Mouse (Mus musculus) myocyte (in vitro differentiated cells): Measurements from ENCODE around the gene Usp7.

Source experiments
- CEBPB ChIP-seq: IDR thresholded peaks from 2 replicates; pipeline ENCODE4 v1.6.1; 2011; ENCODE audit warnings: mild to moderate bottlenecking, moderate library complexity; ENCODE audit not compliant: poor library complexity, insufficient read depth, severe bottlenecking
- E2F4 ChIP-seq: IDR thresholded peaks from one replicate; pipeline ENCODE4 v1.6.1; 2011; ENCODE audit warnings: mild to moderate bottlenecking, control low read depth, moderate library complexity; ENCODE audit not compliant: insufficient read depth
- MAX ChIP-seq: IDR thresholded peaks from one replicate; pipeline ENCODE4 v1.6.1; 2011; ENCODE audit warnings: low read depth, mild to moderate bottlenecking, control low read depth
- MYOD1 ChIP-seq, 3 experiments: IDR thresholded peaks; one replicate each; pipeline ENCODE4 v1.6.1; 2011; ENCODE audit warnings: control low read depth in 2 of 3, low read depth in 2 of 3, mild to moderate bottlenecking in 2 of 3, moderate library complexity in 1 of 3; ENCODE audit not compliant: insufficient read length in 2 of 3, control insufficient read depth in 1 of 3
- MYOG ChIP-seq, 3 experiments: IDR thresholded peaks; one replicate each; pipeline ENCODE4 v1.6.1; 2011; ENCODE audit warnings: control low read depth in 2 of 3, low read depth in 2 of 3, mild to moderate bottlenecking in 2 of 3; ENCODE audit not compliant: insufficient read length in 2 of 3, control insufficient read depth in 1 of 3, insufficient read depth in 1 of 3
- POLR2A ChIP-seq: IDR thresholded peaks from one replicate; pipeline ENCODE4 v1.6.1; 2011; ENCODE audit warnings: low read depth, mild to moderate bottlenecking, control low read depth, moderate library complexity; ENCODE audit not compliant: insufficient read length
- POLR2AphosphoS2 ChIP-seq: IDR thresholded peaks from one replicate; pipeline ENCODE4 v1.6.1; 2011; ENCODE audit warnings: low read depth, control low read depth; ENCODE audit not compliant: insufficient read length
- REST ChIP-seq: IDR thresholded peaks from one replicate; pipeline ENCODE4 v1.6.1; 2011; ENCODE audit warnings: mild to moderate bottlenecking, control low read depth, moderate library complexity; ENCODE audit not compliant: insufficient read depth, insufficient read length
- SRF ChIP-seq: IDR thresholded peaks from one replicate; pipeline ENCODE4 v1.6.1; 2011; ENCODE audit warnings: low read depth; ENCODE audit not compliant: control insufficient read depth, insufficient read length
- TCF12 ChIP-seq: IDR thresholded peaks from one replicate; pipeline ENCODE4 v1.6.1; 2011; ENCODE audit warnings: mild to moderate bottlenecking, control low read depth; ENCODE audit not compliant: poor library complexity, insufficient read depth, severe bottlenecking
- USF1 ChIP-seq: IDR thresholded peaks from one replicate; pipeline ENCODE4 v1.6.1; 2011; ENCODE audit warnings: low read depth, mild to moderate bottlenecking, control low read depth, moderate library complexity

DNA sequence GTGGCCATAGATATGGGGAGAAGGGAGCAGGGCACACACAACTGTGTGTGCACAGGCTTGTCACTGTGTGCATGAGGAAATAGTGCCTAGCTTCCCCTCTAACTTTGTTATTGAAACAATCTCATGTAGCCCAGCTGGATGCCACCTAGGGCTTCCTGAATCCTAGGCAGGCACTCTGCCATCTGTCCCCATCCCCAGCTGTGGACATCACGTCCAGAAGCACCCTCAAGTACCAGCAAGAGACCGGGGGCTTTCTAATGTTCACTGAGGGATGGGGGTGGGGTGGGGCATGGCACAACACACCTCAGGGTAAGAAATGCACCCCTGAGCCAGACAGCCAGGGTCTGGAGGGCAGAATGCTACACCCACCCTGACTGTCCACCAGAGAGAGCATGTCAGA lies 123.7 kb downstream of the Usp7 start:
- TF ChIP-seq POLR2A: no peak
- no peak for TF ChIP-seq SRF
- TF ChIP-seq E2F4: no peak
- no peak for TF ChIP-seq CEBPB
- TF ChIP-seq POLR2AphosphoS2: no peak
- TF ChIP-seq USF1: no peak
- no peak for TF ChIP-seq MAX
- TF ChIP-seq MYOG (IDR thresholded peaks at IDR 0.05; ENCODE audit: control insufficient read depth in 1 of 3, insufficient read depth in 1 of 3, insufficient read length in 2 of 3, low read depth in 2 of 3): no peak
- TF ChIP-seq MYOD1 (IDR thresholded peaks at IDR 0.05; ENCODE audit: control insufficient read depth in 1 of 3, insufficient read length in 2 of 3, low read depth in 2 of 3): no peak
- TF ChIP-seq REST: no peak
- TF ChIP-seq TCF12: no peak
